Mouse (Mus musculus): ENCODE measurements around the gene Trim27.
A peak's percentile ranks its signal among the peaks of the same experiment; 100 is the strongest.

The Trim27 gene

GRCm38 (mm10) chr13:21221656-21222462 is 42.6 kb downstream of the Trim27 start:
- no peak for DNase-seq (ENCODE audit: low spot score in 2 of 2)

- peak; percentile 89 to 91 for DNase-seq (ENCODE audit: low spot score in 2 of 2)
Measured at GRCm38 (mm10) chr13:21222463-21223022, 43.3 kb downstream of the Trim27 start.

GRCm38 (mm10) chr13:21223242-21223655 is 44.0 kb downstream of the Trim27 start:
- DNase-seq (ENCODE audit: low spot score in 2 of 2) = no peak

GRCm38 (mm10) chr13:21224376-21224775 is 45.1 kb downstream of the Trim27 start:
- DNase-seq (ENCODE audit: low spot score in 2 of 2) = no peak

GRCm38 (mm10) chr13:21225206-21225605 is 46.0 kb downstream of the Trim27 start:
- no peak for DNase-seq (ENCODE audit: low spot score in 2 of 2)

- no peak for DNase-seq (ENCODE audit: low spot score in 2 of 2)
Measured at GRCm38 (mm10) chr13:21226031-21226430, 46.8 kb downstream of the Trim27 start.

- DNase-seq (ENCODE audit: low spot score in 2 of 2) = peak; percentile 85 to 89
Measured at GRCm38 (mm10) chr13:21233732-21234705, 54.8 kb downstream of the Trim27 start.

- no peak for DNase-seq (ENCODE audit: low spot score in 2 of 2)
Measured at GRCm38 (mm10) chr13:21236714-21237113, 57.5 kb downstream of the Trim27 start.

- no peak for DNase-seq (ENCODE audit: low spot score in 2 of 2)
Measured at GRCm38 (mm10) chr13:21237161-21237560, 57.9 kb downstream of the Trim27 start.

- peak; percentile 40 to 60 for DNase-seq (ENCODE audit: low spot score in 2 of 2)
Measured at GRCm38 (mm10) chr13:21240788-21241187, 61.5 kb downstream of the Trim27 start.

GRCm38 (mm10) chr13:21242408-21243125 is 63.3 kb downstream of the Trim27 start:
- DNase-seq (ENCODE audit: low spot score in 2 of 2) = peak; percentile 37 to 48

- no peak for DNase-seq (ENCODE audit: low spot score in 2 of 2)
Measured at GRCm38 (mm10) chr13:21243196-21243595, 64.0 kb downstream of the Trim27 start.

GRCm38 (mm10) chr13:21244089-21244488 is 64.8 kb downstream of the Trim27 start:
- no peak for DNase-seq (ENCODE audit: low spot score in 2 of 2)
